Mouse (Mus musculus) neural tube, embryonic 12.5 days (tissue): ENCODE measurements around the gene Actrt2. TPM values are rescaled to one million over a fixed set of nuclear protein-coding genes. Genes with fewer than 3 reads are reported as not detected.

ENCODE experiments used
- ATAC-seq: fragments of 200-750 bp; cut with Nextera tagmentation; 2 replicates; pipeline ENCODE4 v1.8.0; 2017; ENCODE audit warnings: low read depth, mild to moderate bottlenecking, moderate TSS enrichment, moderate library complexity; ENCODE audit not compliant: low FRiP score
- H3K27ac ChIP-seq: fragments of 300-500 bp; sonication (generic); 2 replicates; pipeline ENCODE4 v1.5.1; 2016
- H3K27me3 ChIP-seq: fragments of 300-500 bp; sonication (generic); replicated peaks from 2 replicates; pipeline ENCODE4 v1.6.1; 2016; ENCODE audit warnings: mild to moderate bottlenecking
- H3K36me3 ChIP-seq: fragments of 300-500 bp; sonication (generic); 2 replicates; pipeline ENCODE4 v1.6.1; 2016; ENCODE audit warnings: mild to moderate bottlenecking
- H3K4me1 ChIP-seq: fragments of 300-500 bp; sonication (generic); 2 replicates; pipeline ENCODE4 v1.6.1; 2016
- H3K4me2 ChIP-seq: fragments of 300-500 bp; sonication (generic); replicated peaks from 2 replicates; pipeline ENCODE4 v1.6.1; 2016; ENCODE audit warnings: mild to moderate bottlenecking
- H3K4me3 ChIP-seq: fragments of 300-500 bp; sonication (generic); 2 replicates; pipeline ENCODE4 v1.5.1; 2016
- H3K9ac ChIP-seq: fragments of 300-500 bp; sonication (generic); 2 replicates; pipeline ENCODE4 v1.6.1; 2016; ENCODE audit warnings: mild to moderate bottlenecking
- H3K9me3 ChIP-seq: fragments of 300-500 bp; sonication (generic); 2 replicates; pipeline ENCODE4 v1.6.1; 2016; ENCODE audit warnings: mild to moderate bottlenecking
- WGBS: fragments of 180-500 bp; shearing (Covaris S2); methylation state at CpG from one replicate; pipeline ENCODE4 v1.1.7; 2016; 5-methylcytosine and 5-hydroxymethylcytosine counted together
- polyA plus RNA-seq: library from polyadenylated mRNA; unstranded; fragments of >200 nt; fragmentation: Nextera tagmentation; extraction: Ambion mirVana; gene quantifications from 2 replicates; pipeline ENCODE4 v1.2.1, GENCODE M21; 2016

Actrt2 gene
- polyA plus RNA-seq, 1 experiment from 2014 or later = not detected

- no peak for ATAC-seq
- Histone ChIP-seq H3K4me2 (no peak overlapping the region), H3K36me3 (no peaks in the 10 kb centered on the region), H3K4me1 (peaks cover 6% of the 10 kb centered on the region), H3K27me3 (peaks cover 27% of the 10 kb centered on the region), H3K27ac (no peak overlapping the region), H3K4me3 (no peak overlapping the region), H3K9ac (no peak overlapping the region), H3K9me3 (0 out of 2 replicates have a peak, but pooled peaks cover 12% of the 10 kb centered on the region)
- WGBS = 80% methylated on average over 19 of the region's 19 CpGs
Measured at GRCm38 (mm10) chr4:154649083-154649747, 18.5 kb downstream of the Actrt2 start.

DNA sequence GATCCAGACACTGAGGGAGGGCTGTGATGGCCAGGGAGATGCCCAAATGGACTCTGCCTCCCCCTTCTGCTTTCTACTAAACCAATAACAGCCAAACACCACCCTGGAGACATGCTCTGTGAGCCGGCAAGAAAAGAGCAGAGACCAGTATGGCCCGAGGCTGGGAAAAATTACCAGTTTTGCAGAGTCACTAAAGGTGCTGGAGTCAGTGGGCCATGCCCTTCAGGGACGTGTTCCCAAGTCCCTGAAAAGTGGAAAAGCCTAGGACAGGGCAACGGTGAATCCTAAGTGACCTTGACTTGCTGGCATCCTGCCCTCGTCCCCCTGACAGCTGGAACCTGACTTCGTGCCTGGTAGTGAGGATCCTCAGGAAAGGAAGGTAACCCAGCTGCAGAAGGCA is 25.2 kb downstream of the Actrt2 start:
- Histone ChIP-seq H3K27ac (no peak overlapping the region), H3K4me2 (no peak overlapping the region), H3K27me3 (peaks cover 70% of the 10 kb centered on the region), H3K36me3 (no peaks in the 10 kb centered on the region), H3K4me1 (peaks cover 19% of the 10 kb centered on the region), H3K9ac (no peak overlapping the region), H3K9me3 (0 out of 2 replicates have a peak, but pooled peaks cover 12% of the 10 kb centered on the region), H3K4me3 (no peak overlapping the region)
- 4% methylated on average over 6 of the region's 6 CpGs for WGBS
- no peak for ATAC-seq

- Histone ChIP-seq H3K9ac (no peak overlapping the region), H3K4me3 (no peak overlapping the region), H3K4me2 (peak overlapping the region; percentile 36)
Measured at GRCm38 (mm10) chr4:154641296-154642110, 26.2 kb downstream of the Actrt2 start.

DNA sequence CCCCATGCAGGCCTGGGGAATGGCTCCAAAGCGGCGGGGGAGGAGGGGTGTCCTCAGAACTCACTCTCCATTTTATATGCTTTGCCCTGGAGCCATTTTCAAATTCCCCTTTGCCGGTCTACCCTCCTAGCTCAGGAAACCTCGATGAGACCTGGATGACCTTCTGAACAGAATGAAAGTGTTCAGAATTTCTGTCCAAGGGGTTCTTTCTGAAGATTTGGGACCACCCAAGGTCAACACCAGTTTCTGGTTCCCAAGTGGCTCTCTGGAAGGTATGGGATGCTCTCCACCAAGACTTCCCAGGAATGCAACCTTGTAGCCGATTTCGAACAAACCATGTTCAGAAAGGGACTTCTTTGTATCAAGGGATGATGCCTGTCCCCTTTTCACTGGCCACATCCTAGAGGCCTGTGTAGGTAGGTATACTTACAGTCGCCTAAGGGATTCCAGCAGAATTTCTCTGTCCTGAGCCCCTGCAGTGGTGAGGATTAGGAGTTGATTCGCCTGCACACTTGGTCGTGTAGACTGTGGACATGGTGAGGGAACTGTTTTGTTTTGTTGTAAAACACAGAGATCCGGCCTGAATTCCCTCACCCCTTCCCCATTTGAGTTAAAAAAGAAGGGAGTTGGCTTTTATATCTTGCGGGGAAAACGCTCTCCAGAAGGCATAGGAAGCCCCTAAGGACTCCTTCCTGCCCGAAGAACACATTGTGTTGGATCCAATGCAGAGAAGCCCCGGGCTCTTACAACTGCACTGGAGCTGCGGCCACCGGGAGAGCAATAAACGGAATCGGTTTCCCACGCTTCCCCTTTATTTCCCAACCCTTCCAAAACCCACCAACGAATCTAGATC is 27.0 kb downstream of the Actrt2 start:
- WGBS = 3% methylated on average over 20 of the region's 20 CpGs
- ATAC-seq = no peak
- Histone ChIP-seq H3K4me1 (peaks cover 30% of the 10 kb centered on the region), H3K27me3 (peaks cover 85% of the 10 kb centered on the region), H3K4me3 (no peak overlapping the region), H3K9me3 (0 out of 2 replicates have a peak, but pooled peaks cover 4% of the 10 kb centered on the region), H3K4me2 (peak overlapping the region; percentile 16; the same call in 1 of the 2 replicates), H3K9ac (no peak overlapping the region), H3K36me3 (no peaks in the 10 kb centered on the region), H3K27ac (no peak overlapping the region)

More at GRCm38 (mm10) chr4:154641296-154642110, 26.2 kb downstream of the Actrt2 start:
- Histone ChIP-seq H3K9me3 (0 out of 2 replicates have a peak, but pooled peaks cover 5% of the 10 kb centered on the region), H3K27ac (no peak overlapping the region), H3K27me3 (peaks cover 79% of the 10 kb centered on the region), H3K36me3 (no peaks in the 10 kb centered on the region), H3K4me1 (peaks cover 25% of the 10 kb centered on the region)
- no peak for ATAC-seq
- under 1% methylated on average over 32 of the region's 32 CpGs for WGBS

DNA sequence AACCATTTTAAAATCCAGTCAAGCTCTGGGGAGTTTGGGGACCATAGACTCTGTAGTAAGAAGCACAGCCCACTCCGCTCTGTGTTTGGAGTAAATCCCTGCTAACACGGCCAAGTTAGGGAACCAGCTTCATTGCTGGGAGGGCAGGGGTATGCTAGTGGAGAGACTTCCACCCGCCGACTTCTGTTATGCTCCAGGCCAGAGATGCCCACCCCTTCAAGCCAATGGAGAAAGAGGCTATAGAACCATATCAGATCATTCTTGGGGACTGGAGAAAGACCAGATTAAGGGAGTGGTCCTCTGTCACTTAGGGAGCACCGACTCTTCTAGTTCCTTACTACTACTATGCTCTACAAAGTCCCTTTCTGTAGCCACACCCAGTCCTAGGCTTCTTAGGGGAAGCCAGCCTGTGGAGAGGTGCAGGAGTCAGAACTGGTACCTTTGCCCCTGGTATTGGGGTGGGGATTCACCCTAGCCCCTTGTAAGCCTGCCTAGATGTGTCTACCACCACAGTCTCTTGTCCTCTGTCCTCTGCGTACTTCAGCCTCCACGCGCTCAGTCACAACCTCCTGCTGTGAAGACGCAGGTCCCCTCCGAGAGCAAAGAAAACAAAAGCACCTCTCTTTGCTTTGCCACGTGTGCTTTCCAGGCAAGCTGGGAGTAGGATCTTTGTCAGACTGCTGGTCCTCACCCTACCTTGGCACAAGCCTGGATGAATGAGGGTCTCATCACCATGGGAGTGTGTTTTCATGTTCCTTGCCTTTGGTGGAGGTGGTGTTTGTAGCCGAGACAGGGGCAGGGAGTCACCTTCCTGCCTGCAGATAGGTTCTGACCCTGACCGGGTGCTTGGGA is 27.9 kb downstream of the Actrt2 start:
- Histone ChIP-seq H3K4me2 (0 out of 2 replicates have a peak overlapping the region, but pooled peaks have one; percentile 16), H3K27ac (no peak overlapping the region), H3K27me3 (peaks cover 86% of the 10 kb centered on the region), H3K4me3 (no peak overlapping the region), H3K36me3 (no peaks in the 10 kb centered on the region), H3K9ac (no peak overlapping the region), H3K9me3 (no peaks in the 10 kb centered on the region), H3K4me1 (peaks cover 39% of the 10 kb centered on the region)
- no peak for ATAC-seq
- 3% methylated on average over 13 of the region's 13 CpGs for WGBS

DNA sequence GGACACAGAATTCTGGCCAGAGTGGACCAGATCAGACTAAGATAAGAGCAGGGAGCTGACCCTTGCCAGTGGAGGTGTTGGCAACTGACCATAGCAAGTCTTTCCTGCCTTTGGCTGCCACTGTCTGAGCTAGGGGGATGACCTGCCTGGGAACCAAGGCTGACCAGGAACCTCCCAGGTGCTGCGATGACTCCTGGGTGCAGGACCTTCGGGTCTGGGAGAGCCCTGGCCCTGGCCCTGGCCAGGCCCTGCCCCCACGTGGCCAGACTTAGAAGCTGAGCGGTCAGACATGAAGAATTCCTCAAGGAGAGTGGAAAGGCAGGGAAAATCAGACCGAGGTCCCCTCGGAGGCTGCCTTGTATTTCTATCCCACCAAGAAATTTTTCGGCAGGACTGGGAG is 28.5 kb downstream of the Actrt2 start:
- no peaks in the 10 kb centered on the region for H3K9me3 ChIP-seq
- H3K9ac ChIP-seq = no peak overlapping the region
- WGBS = 1% methylated on average over 7 of the region's 7 CpGs
- H3K4me2 ChIP-seq = peak overlapping the region; percentile 88; the same call in 1 of the 2 replicates
- peaks cover 93% of the 10 kb centered on the region for H3K27me3 ChIP-seq
- no peaks in the 10 kb centered on the region for H3K36me3 ChIP-seq
- H3K27ac ChIP-seq = no peak overlapping the region
- no peak for ATAC-seq
- H3K4me3 ChIP-seq = no peak overlapping the region
- H3K4me1 ChIP-seq = peaks cover 46% of the 10 kb centered on the region

DNA sequence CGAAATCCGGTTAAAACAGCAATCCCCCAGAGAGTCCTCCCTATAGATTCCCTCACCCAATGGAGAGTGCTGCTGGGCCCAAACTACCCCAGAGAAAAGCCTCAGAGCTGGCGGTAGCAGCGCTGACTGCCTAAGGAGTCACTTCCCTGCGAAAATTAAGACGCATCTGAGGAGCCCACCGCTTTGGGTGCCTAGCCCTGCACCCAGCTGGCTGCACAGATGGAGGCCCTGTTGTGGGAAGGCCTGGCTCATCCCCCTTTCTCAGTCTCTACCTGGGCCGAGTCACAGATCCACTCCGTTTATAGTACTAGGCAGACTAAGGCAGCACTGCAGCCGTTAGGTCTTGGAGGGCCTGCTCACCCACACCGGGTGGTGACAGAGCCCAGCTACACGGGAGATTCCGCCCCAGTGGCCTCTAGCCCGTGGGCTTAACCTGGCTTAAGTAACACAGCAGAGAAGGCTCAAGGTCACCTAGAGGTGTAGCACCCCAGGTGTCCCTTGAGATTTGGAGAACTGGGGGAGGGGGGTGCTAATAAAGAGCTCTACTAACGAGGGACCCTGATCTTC is 29.3 kb downstream of the Actrt2 start:
- peak overlapping the region; percentile 88 for H3K4me2 ChIP-seq
- H3K4me1 ChIP-seq = peaks cover 53% of the 10 kb centered on the region
- WGBS = 3% methylated on average over 15 of the region's 15 CpGs
- H3K4me3 ChIP-seq = peak overlapping the region; percentile 58
- H3K9me3 ChIP-seq = no peaks in the 10 kb centered on the region
- peaks cover 94% of the 10 kb centered on the region for H3K27me3 ChIP-seq
- no peak for ATAC-seq
- no peak overlapping the region for H3K27ac ChIP-seq
- H3K9ac ChIP-seq = no peak overlapping the region
- H3K36me3 ChIP-seq = no peaks in the 10 kb centered on the region

GRCm38 (mm10) chr4:154637468-154638319 is 30.0 kb downstream of the Actrt2 start:
- peak overlapping the region; percentile 58 for H3K4me3 ChIP-seq
- H3K4me1 ChIP-seq = peaks cover 60% of the 10 kb centered on the region
- peak overlapping the region; percentile 60 for H3K9ac ChIP-seq
- peaks cover 94% of the 10 kb centered on the region for H3K27me3 ChIP-seq
- no peaks in the 10 kb centered on the region for H3K36me3 ChIP-seq
- no peaks in the 10 kb centered on the region for H3K9me3 ChIP-seq
- peak overlapping the region; percentile 88 for H3K4me2 ChIP-seq
- ATAC-seq = no peak
- under 1% methylated on average over 62 of the region's 73 CpGs for WGBS
- no peak overlapping the region; the same call in 1 of the 2 replicates for H3K27ac ChIP-seq

DNA sequence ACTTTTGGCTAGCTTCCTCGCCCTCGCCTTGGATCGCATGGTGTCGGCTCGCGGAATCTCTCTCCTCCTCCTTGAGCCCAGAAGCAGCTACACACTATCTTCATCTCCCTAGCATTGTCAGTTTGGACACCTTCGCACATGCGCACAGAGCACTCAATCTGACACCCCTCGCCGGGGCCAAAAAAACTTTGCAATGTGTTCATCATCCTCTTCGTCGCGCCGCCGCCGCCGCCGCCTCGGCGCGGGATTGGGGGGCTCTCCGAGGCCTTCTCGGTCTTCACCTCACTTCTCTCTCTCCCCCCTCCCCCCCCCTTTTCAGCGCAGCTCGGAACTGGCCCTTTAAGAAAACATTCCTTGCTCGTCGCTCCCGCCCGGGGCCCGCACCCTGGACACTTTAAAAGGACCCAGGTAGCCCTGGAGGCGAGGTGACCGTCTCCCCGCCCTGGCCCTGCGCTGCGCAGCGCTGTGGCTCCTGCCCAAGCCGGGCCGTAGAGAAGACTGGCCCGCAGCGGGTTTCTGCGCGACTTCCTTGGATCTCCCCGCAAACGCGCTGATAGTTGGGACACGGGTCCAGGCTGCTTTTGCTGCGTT is 30.9 kb downstream of the Actrt2 start, which contains the start of gene Prdm16:
Prdm16 (minus strand) TSS at position 153 of the 591 bp plus-strand sequence.
- under 1% methylated on average over 47 of the region's 47 CpGs for WGBS
- peak within 1 kb of the TSS; percentile 88 for H3K4me2 ChIP-seq
- H3K9me3 ChIP-seq = no peaks in the 10 kb centered on the region
- peak within 1 kb of the TSS; percentile 58 for H3K4me3 ChIP-seq
- H3K27ac ChIP-seq = peak within 1 kb of the TSS; percentile 39
- peaks cover 63% of the 10 kb centered on the region for H3K4me1 ChIP-seq
- peaks cover 92% of the 10 kb centered on the region for H3K27me3 ChIP-seq
- H3K9ac ChIP-seq = peak within 1 kb of the TSS; percentile 79
- peak; percentile 42 for ATAC-seq
- H3K36me3 ChIP-seq = no peaks in the 10 kb centered on the region

DNA sequence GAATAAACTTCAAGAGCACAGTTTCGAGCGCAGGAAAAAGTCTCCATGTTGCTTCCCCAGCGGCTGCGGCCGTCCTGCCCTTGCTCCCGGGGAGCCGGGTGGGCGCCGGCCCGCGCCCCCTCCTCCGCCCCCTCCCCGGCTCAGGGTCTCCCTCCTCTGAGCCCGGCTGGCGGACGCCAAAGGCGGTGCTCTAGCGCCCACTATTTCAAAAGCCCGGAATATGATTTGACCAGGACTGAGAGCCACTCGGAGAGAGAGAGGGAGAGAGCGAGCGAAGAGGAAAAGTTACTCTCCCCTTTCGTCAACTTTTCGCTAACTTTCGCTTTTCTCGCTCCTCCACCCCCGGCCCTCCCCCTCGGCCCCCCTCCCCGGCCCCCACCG is 31.6 kb downstream of the Actrt2 start:
- Histone ChIP-seq H3K4me1 (peaks cover 62% of the 10 kb centered on the region), H3K9me3 (no peaks in the 10 kb centered on the region), H3K36me3 (no peaks in the 10 kb centered on the region), H3K27ac (peak overlapping the region; percentile 39), H3K4me2 (peak overlapping the region; percentile 88), H3K27me3 (peaks cover 91% of the 10 kb centered on the region), H3K4me3 (peak overlapping the region; percentile 58), H3K9ac (peak overlapping the region; percentile 79)
- peak; percentile 55 for ATAC-seq
- WGBS = under 1% methylated on average over 25 of the region's 30 CpGs
